Mouse (Mus musculus) bone marrow, adult 2 months (tissue): ENCODE measurements around the gene Rhoh.

Experiments used
- CTCF ChIP-seq: fragments of 200-500 bp; IDR thresholded peaks from 2 replicates; pipeline ENCODE4 v1.5.1; 2011; ENCODE audit warnings: low read length, control low read depth; ENCODE audit not compliant: control insufficient read depth, insufficient read depth
- POLR2A ChIP-seq: fragments of 200-500 bp; IDR thresholded peaks from 2 replicates; pipeline ENCODE4 v1.6.1; 2011; ENCODE audit warnings: low read depth, mild to moderate bottlenecking, control low read depth, low read length, borderline replicate concordance; ENCODE audit not compliant: control insufficient read depth

- TF ChIP-seq CTCF, result no peak
- no peak for TF ChIP-seq POLR2A
Observed at GRCm38 (mm10) chr5:65933258-65933657, 72.2 kb downstream of the Rhoh start.
